Mouse (Mus musculus): ENCODE results near the gene Ctxn2. TPM values are rescaled to one million over a fixed set of nuclear protein-coding genes. Genes with fewer than 3 reads are reported as not detected.

Ctxn2 gene
- polyA plus RNA-seq, 1 experiment, result 11.2 TPM

- Histone ChIP-seq H3K4me3 (replicated peaks; ENCODE audit: insufficient read depth, low read depth, low read length) (no peak overlapping the region), H3K27ac (ENCODE audit: insufficient read depth, low read length) (no peak overlapping the region), H3K27me3 (ENCODE audit: control insufficient read depth, insufficient read depth, low read length) (no peaks in the 10 kb centered on the region), H3K4me1 (ENCODE audit: control insufficient read depth, insufficient read depth, low read length) (no peaks in the 10 kb centered on the region)
- DNase-seq, result no peak
- TF ChIP-seq POLR2A (IDR thresholded peaks at IDR 0.05; ENCODE audit: borderline replicate concordance, insufficient read depth, low read length), result no peak
- 88% methylated on average over 9 of the region's 9 CpGs for WGBS
These were observed 17.8 kb downstream of the Ctxn2 start for GRCm38 (mm10) chr2:125154294-125154693.

- no peak overlapping the region for H3K27ac ChIP-seq (ENCODE audit: insufficient read depth, low read length)
- TF ChIP-seq CTCF (IDR thresholded peaks at IDR 0.05; ENCODE audit: borderline replicate concordance, insufficient read depth, low read depth, low read length) (no peak), POLR2A (IDR thresholded peaks at IDR 0.05; ENCODE audit: borderline replicate concordance, insufficient read depth, low read length) (no peak)
- no peaks in the 10 kb centered on the region for H3K4me1 ChIP-seq (ENCODE audit: control insufficient read depth, insufficient read depth, low read length)
- H3K4me3 ChIP-seq (replicated peaks; ENCODE audit: insufficient read depth, low read depth, low read length), result no peak overlapping the region
- H3K27me3 ChIP-seq (ENCODE audit: control insufficient read depth, insufficient read depth, low read length), result no peaks in the 10 kb centered on the region
- DNase-seq, result no peak
- WGBS, result 29% methylated on average over 2 of the region's 2 CpGs
These were observed 19.0 kb downstream of the Ctxn2 start for GRCm38 (mm10) chr2:125155504-125155903.

GRCm38 (mm10) chr2:125162012-125162470 is 25.5 kb downstream of the Ctxn2 start:
- Histone ChIP-seq H3K4me3 (replicated peaks; ENCODE audit: insufficient read depth, low read depth, low read length) (no peak overlapping the region), H3K27ac (ENCODE audit: insufficient read depth, low read length) (no peak overlapping the region), H3K4me1 (ENCODE audit: control insufficient read depth, insufficient read depth, low read length) (no peaks in the 10 kb centered on the region), H3K27me3 (ENCODE audit: control insufficient read depth, insufficient read depth, low read length) (no peaks in the 10 kb centered on the region)
- 37% methylated on average over 4 of the region's 4 CpGs for WGBS
- DNase-seq, result no peak
- no peak for TF ChIP-seq CTCF (IDR thresholded peaks at IDR 0.05; ENCODE audit: borderline replicate concordance, insufficient read depth, low read depth, low read length)
- no peak for TF ChIP-seq POLR2A (IDR thresholded peaks at IDR 0.05; ENCODE audit: borderline replicate concordance, insufficient read depth, low read length)

- Histone ChIP-seq H3K4me1 (ENCODE audit: control insufficient read depth, insufficient read depth, low read length) (peaks cover 3% of the 10 kb centered on the region; the same call in 1 of the 2 replicates), H3K27ac (ENCODE audit: insufficient read depth, low read length) (no peak overlapping the region), H3K4me3 (replicated peaks; ENCODE audit: insufficient read depth, low read depth, low read length) (no peak overlapping the region), H3K27me3 (ENCODE audit: control insufficient read depth, insufficient read depth, low read length) (no peaks in the 10 kb centered on the region)
- no peak for TF ChIP-seq CTCF (IDR thresholded peaks at IDR 0.05; ENCODE audit: borderline replicate concordance, insufficient read depth, low read depth, low read length)
- WGBS, result 38% methylated on average over 7 of the region's 7 CpGs
- DNase-seq, result no peak
These were observed 41.8 kb downstream of the Ctxn2 start for GRCm38 (mm10) chr2:125178225-125178798.

- Histone ChIP-seq H3K27ac (ENCODE audit: insufficient read depth, low read length) (no peak overlapping the region), H3K27me3 (ENCODE audit: control insufficient read depth, insufficient read depth, low read length) (no peaks in the 10 kb centered on the region), H3K4me3 (replicated peaks; ENCODE audit: insufficient read depth, low read depth, low read length) (no peak overlapping the region), H3K4me1 (ENCODE audit: control insufficient read depth, insufficient read depth, low read length) (no peaks in the 10 kb centered on the region)
- DNase-seq, result no peak
- WGBS, result 76% methylated on average over 11 of the region's 11 CpGs
- TF ChIP-seq CTCF (IDR thresholded peaks at IDR 0.05; ENCODE audit: borderline replicate concordance, insufficient read depth, low read depth, low read length) (no peak), POLR2A (IDR thresholded peaks at IDR 0.05; ENCODE audit: borderline replicate concordance, insufficient read depth, low read length) (no peak)
These were observed 51.4 kb downstream of the Ctxn2 start for GRCm38 (mm10) chr2:125187904-125188303.

GRCm38 (mm10) chr2:125189197-125189596 is 52.7 kb downstream of the Ctxn2 start:
- Histone ChIP-seq H3K4me3 (replicated peaks; ENCODE audit: insufficient read depth, low read depth, low read length) (no peak overlapping the region), H3K27me3 (ENCODE audit: control insufficient read depth, insufficient read depth, low read length) (no peaks in the 10 kb centered on the region), H3K4me1 (ENCODE audit: control insufficient read depth, insufficient read depth, low read length) (no peaks in the 10 kb centered on the region), H3K27ac (ENCODE audit: insufficient read depth, low read length) (no peak overlapping the region)
- WGBS, result 0% methylated on average over 2 of the region's 2 CpGs
- peak; percentile 53 to 61 for DNase-seq
- TF ChIP-seq POLR2A (IDR thresholded peaks at IDR 0.05; ENCODE audit: borderline replicate concordance, insufficient read depth, low read length) (no peak), CTCF (IDR thresholded peaks at IDR 0.05; ENCODE audit: borderline replicate concordance, insufficient read depth, low read depth, low read length) (peak; percentile 97)

GRCm38 (mm10) chr2:125192905-125193304 is 56.4 kb downstream of the Ctxn2 start:
- Histone ChIP-seq H3K27ac (ENCODE audit: insufficient read depth, low read length) (no peak overlapping the region), H3K27me3 (ENCODE audit: control insufficient read depth, insufficient read depth, low read length) (no peaks in the 10 kb centered on the region), H3K4me1 (ENCODE audit: control insufficient read depth, insufficient read depth, low read length) (no peaks in the 10 kb centered on the region), H3K4me3 (replicated peaks; ENCODE audit: insufficient read depth, low read depth, low read length) (no peak overlapping the region)
- DNase-seq, result no peak
- no peak for TF ChIP-seq CTCF (IDR thresholded peaks at IDR 0.05; ENCODE audit: borderline replicate concordance, insufficient read depth, low read depth, low read length)
- TF ChIP-seq POLR2A (IDR thresholded peaks at IDR 0.05; ENCODE audit: borderline replicate concordance, insufficient read depth, low read length), result no peak

- no peak for DNase-seq
- TF ChIP-seq CTCF (IDR thresholded peaks at IDR 0.05; ENCODE audit: borderline replicate concordance, insufficient read depth, low read depth, low read length) (no peak), POLR2A (IDR thresholded peaks at IDR 0.05; ENCODE audit: borderline replicate concordance, insufficient read depth, low read length) (no peak)
- WGBS, result 42% methylated on average over 7 of the region's 7 CpGs
- Histone ChIP-seq H3K27me3 (ENCODE audit: control insufficient read depth, insufficient read depth, low read length) (no peaks in the 10 kb centered on the region), H3K4me1 (ENCODE audit: control insufficient read depth, insufficient read depth, low read length) (no peaks in the 10 kb centered on the region), H3K27ac (ENCODE audit: insufficient read depth, low read length) (no peak overlapping the region), H3K4me3 (replicated peaks; ENCODE audit: insufficient read depth, low read depth, low read length) (no peak overlapping the region)
These were observed 60.3 kb downstream of the Ctxn2 start for GRCm38 (mm10) chr2:125196771-125197170.

Other genes starting within 250 kb of the Ctxn2 start
- 0.70 and 2.2 TPM in 2 replicates for gene Slc24a5, start 68.6 kb upstream of the Ctxn2 start, polyA plus RNA-seq (2012; rRNA removed)
- 80.7 and 86.2 TPM in 2 replicates for gene Myef2, start 13.0 kb upstream of the Ctxn2 start, polyA plus RNA-seq (2012; rRNA removed)
- 0.06 and 0.07 TPM in 2 replicates for gene Slc12a1, start 15.8 kb downstream of the Ctxn2 start, polyA plus RNA-seq (2012; rRNA removed)
- 42.6 and 44.8 TPM in 2 replicates for gene Dut, start 110.5 kb downstream of the Ctxn2 start, polyA plus RNA-seq (2012; rRNA removed)

Measured in cerebellum, adult 2 months (tissue).